Mouse (Mus musculus) left cerebral cortex, postnatal 25 days (tissue): ENCODE results near the gene Trim43a. TPM values are rescaled to one million over a fixed set of nuclear protein-coding genes. Genes with fewer than 3 reads are reported as not detected.

ENCODE experiments used
- total RNA-seq, 2 experiments: library from RNA; stranded (reverse); gene quantifications; 2 replicates each; pipeline ENCODE4 v1.2.3; 2021

The Trim43a gene
- total RNA-seq, 2 experiments from 2014 or later = 0.92 to 1.0 TPM

Other genes with a start within 250 kb of the Trim43a start
- 10 to 100 TPM; 52.9 to 54.7 TPM for gene Snx14, start 141.9 kb upstream of the Trim43a start, total RNA-seq
- gene Gm20537, start 124.3 kb upstream of the Trim43a start, total RNA-seq = 1 to 10 TPM; 1.3 to 2.9 TPM
- gene Syncrip, start 98.3 kb upstream of the Trim43a start, total RNA-seq = 10 to 100 TPM; 67.6 to 68.3 TPM
- 10 to 100 TPM; 20.9 to 25.7 TPM for gene Zfp949, start 32.9 kb upstream of the Trim43a start, total RNA-seq
- gene Mthfsl, start 139.4 kb downstream of the Trim43a start, total RNA-seq = 10 to 100 TPM; 25.5 to 29.2 TPM
- gene Bcl2a1d, start 151.0 kb downstream of the Trim43a start, total RNA-seq = 1 to 10 TPM in 1 of 2 experiments, under 1 TPM in 1; 0.64 to 1.0 TPM